Mouse (Mus musculus): Measurements from ENCODE around the gene Plekhn1. TPM values are rescaled to one million over a fixed set of nuclear protein-coding genes. Genes with fewer than 3 reads are reported as not detected.
A peak's percentile ranks its signal among the peaks of the same experiment; 100 is the strongest.

Gene Plekhn1
- 22.5 and 23.9 TPM in 2 replicates for polyA plus RNA-seq (2016; fragmentation: Nextera tagmentation; extraction: Ambion mirVana)

DNA sequence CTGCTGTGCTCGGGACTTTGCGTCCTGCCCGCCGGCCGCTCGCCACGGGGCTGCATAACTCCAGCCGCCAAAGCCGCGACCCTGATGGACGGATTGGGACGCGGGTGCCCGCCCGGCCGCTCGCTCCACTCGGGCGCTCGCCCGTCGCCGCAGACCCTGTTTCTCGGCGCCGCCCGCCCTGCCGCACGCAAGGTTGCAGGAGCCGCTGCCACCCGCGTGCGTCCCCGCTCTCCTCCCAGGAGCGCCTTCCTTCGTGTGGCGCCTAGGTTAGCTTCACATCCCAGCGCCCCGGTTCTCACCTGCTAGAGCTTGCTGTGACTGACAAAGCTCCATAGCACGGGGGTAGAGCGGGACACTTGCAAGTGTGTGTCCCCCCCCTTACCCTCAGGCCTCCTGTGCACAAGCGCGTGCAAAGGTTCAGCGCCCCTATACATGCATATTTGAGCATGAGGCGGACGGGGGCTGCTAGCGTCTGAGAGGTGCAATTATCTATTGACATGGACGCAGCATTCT lies at the start of gene Plekhn1:
Gene Plekhn1, minus strand, starts transcription at position 157 of the 513 bp plus-strand sequence.
- peak within 1 kb of the TSS; percentile 74 for H3K4me3 ChIP-seq
- peaks cover 65% of the 10 kb centered on the region for H3K36me3 ChIP-seq (replicated peaks)
- under 1% methylated on average over 41 of the region's 48 CpGs for WGBS
- DNase-seq (ENCODE audit: low spot score), result peak; percentile 88
- no peaks in the 10 kb centered on the region for H3K9me3 ChIP-seq
- H3K4me1 ChIP-seq, result peaks cover 21% of the 10 kb centered on the region
- H3K27ac ChIP-seq (replicated peaks), result peak within 1 kb of the TSS; percentile 91
- H3K27me3 ChIP-seq (replicated peaks; ENCODE audit: low read depth, poor library complexity, severe bottlenecking), result no peaks in the 10 kb centered on the region

DNA sequence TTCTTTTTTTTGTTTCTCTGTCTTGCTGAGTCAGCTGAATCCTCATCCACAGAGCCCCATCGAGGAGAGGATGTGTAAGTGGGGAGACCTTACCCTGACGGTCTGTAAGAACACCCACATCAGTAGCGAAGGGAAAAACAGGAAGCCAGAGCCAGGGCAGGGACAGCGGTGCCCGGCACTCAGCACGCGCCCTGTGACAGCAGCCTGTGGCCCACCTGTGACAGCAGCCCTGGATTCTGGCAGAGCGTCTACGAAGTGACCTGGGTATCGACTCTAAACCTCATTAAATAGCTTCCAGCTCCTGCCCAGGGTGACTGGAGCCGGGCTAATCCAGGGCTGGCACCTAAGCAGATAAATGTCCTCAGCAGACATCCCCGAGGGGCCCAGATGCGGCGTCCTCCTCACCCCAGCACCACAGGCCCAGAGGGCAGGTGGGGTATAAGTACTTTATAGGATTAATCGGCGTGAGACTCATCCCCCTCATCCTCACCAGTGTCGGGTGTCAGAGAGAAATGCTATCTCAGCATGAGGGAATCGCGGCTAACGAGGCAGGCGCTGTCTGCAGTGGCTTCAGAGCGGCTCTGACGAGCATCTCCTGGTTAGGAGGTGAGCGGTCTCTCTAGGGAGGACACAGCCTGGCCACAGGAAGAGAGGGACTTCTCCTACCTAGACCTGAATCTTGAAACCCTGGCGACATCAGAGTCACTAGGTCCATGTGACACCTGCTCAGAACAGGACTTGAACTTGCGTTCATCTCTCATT lies 20.6 kb upstream of the Plekhn1 start, which contains the start of gene Samd11:
Gene Samd11, minus strand, starts transcription at position 580 of the 762 bp plus-strand sequence.
- 2% methylated on average over 26 of the region's 26 CpGs for WGBS
- no peak within 1 kb of the TSS for H3K27ac ChIP-seq (replicated peaks)
- H3K4me1 ChIP-seq, result peaks cover 17% of the 10 kb centered on the region
- H3K36me3 ChIP-seq (replicated peaks), result 0 out of 2 replicates have a peak, but pooled peaks cover 3% of the 10 kb centered on the region
- DNase-seq (ENCODE audit: low spot score), result peak; percentile 36
- H3K27me3 ChIP-seq (replicated peaks; ENCODE audit: low read depth, poor library complexity, severe bottlenecking), result peaks cover 48% of the 10 kb centered on the region
- peak within 1 kb of the TSS; percentile 39 for H3K4me3 ChIP-seq
- H3K9me3 ChIP-seq, result no peaks in the 10 kb centered on the region

DNA sequence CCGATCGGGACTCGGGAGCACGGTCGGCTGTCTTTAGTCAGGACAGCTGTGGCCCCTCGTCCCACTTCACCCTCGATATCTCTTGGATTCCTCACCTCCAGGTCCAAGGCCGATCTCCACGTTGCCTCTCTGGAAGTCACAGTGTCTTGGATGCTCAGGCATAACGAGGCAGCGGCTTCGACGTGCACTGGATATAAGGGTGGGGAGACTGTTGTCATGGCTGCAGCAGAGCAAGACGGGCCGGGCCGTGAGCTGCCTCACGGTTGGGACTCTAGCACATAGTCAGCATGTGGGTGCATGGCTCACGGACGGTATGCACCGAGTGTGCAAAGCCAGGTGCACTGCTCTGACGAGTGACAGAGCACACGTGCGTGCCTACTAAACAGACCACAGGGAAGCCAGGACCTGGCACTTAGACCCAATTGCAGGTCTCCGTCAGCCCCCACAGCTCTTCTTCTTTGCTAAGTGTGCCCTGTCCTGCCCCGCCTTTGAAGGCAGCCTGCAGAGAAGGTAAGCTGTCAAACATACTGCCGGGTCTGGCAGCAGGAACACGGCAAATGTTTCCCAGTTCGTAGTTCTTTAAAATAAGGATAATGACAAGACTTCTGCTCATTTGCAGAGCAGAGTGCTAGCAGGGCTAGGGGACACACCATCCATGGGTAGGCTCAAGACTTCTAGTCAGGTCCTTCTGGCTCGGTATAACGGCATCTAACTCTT lies 19.9 kb upstream of the Plekhn1 start:
- 1% methylated on average over 30 of the region's 30 CpGs for WGBS
- no peak overlapping the region for H3K27ac ChIP-seq (replicated peaks)

DNA sequence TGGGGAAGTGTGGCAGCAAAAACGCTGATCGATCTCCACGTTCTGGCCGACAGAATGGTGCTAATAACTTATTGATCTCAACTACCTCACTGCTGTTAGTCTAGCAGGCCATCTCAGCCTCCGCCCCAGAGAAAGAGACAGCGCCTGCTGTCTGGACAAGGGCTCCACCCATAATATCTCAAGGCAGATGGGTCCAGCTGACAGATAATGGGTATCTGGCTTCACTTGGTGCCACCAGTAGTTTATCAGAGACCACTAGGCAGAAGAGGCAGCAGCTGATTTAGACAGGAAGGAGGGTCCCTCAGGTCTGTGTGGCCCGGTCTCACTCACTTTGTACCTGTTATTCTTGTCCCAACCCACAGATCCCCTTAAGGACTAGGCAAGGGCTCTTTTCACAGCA lies 18.4 kb upstream of the Plekhn1 start:
- Histone ChIP-seq H3K36me3 (replicated peaks) (peaks cover 23% of the 10 kb centered on the region), H3K4me1 (peaks cover 26% of the 10 kb centered on the region), H3K27ac (replicated peaks) (no peak overlapping the region), H3K9me3 (no peaks in the 10 kb centered on the region), H3K4me3 (no peak overlapping the region), H3K27me3 (replicated peaks; ENCODE audit: low read depth, poor library complexity, severe bottlenecking) (peaks cover 50% of the 10 kb centered on the region)
- WGBS, result 47% methylated on average over 7 of the region's 7 CpGs
- no peak for DNase-seq (ENCODE audit: low spot score)

More for the DNA sequence above, 19.9 kb upstream of the Plekhn1 start:
- no peaks in the 10 kb centered on the region for H3K9me3 ChIP-seq
- H3K4me1 ChIP-seq, result peaks cover 24% of the 10 kb centered on the region
- H3K27me3 ChIP-seq (replicated peaks; ENCODE audit: low read depth, poor library complexity, severe bottlenecking), result peaks cover 50% of the 10 kb centered on the region
- peaks cover 8% of the 10 kb centered on the region for H3K36me3 ChIP-seq (replicated peaks)
- peak overlapping the region; percentile 39 for H3K4me3 ChIP-seq
- DNase-seq (ENCODE audit: low spot score), result peak; percentile 46

DNA sequence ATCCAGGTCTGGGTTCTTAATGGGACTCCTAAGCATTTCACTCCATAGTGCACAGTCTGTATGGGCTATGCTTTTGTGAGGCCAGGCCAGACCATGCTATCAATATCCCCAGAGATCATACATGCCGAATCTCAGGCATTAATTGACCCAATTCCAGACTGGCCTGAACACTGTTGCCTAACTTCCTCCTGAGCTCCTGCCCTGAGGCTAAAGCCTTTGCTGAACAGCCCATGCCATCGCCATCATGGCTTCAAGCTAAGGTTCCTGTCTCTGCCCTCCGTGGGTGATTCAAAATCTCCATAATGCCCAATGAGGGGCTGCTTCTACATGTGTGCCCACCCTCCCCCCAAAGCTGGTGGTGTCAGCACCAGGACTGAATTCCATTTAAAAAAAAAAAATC lies 18.0 kb upstream of the Plekhn1 start:
- WGBS, result 32% methylated on average over 3 of the region's 3 CpGs
- H3K4me1 ChIP-seq, result peaks cover 26% of the 10 kb centered on the region
- H3K36me3 ChIP-seq (replicated peaks), result peaks cover 27% of the 10 kb centered on the region
- DNase-seq (ENCODE audit: low spot score), result no peak
- H3K27me3 ChIP-seq (replicated peaks; ENCODE audit: low read depth, poor library complexity, severe bottlenecking), result peaks cover 50% of the 10 kb centered on the region
- H3K9me3 ChIP-seq, result no peaks in the 10 kb centered on the region
- H3K27ac ChIP-seq (replicated peaks), result no peak overlapping the region; the same call in 1 of the 2 replicates
- 0 out of 2 replicates have a peak overlapping the region, but pooled peaks have one; percentile 11 for H3K4me3 ChIP-seq

DNA sequence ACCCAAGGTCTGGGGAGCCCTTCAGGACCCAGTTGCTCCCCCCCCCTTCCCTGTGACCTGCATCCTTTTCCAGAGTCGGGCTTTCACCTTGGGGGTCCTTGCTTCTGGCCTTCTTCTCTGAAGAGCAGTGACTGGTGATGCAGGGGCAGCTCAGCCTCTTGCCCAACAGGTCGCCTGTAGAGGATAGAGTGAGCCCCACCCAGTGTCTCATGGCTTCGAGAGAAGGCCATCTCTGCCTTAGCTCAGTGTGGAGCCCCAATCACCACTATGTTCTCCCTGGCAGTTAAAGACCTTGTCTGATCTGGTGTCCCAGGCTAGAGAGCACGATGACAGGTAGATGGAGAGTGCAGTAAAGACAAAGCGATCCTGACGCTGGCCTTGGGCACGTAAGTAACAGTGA lies 17.5 kb upstream of the Plekhn1 start:
- Histone ChIP-seq H3K4me1 (peaks cover 26% of the 10 kb centered on the region), H3K4me3 (no peak overlapping the region), H3K27me3 (replicated peaks; ENCODE audit: low read depth, poor library complexity, severe bottlenecking) (peaks cover 50% of the 10 kb centered on the region), H3K9me3 (no peaks in the 10 kb centered on the region), H3K36me3 (replicated peaks) (peaks cover 32% of the 10 kb centered on the region), H3K27ac (replicated peaks) (no peak overlapping the region)
- DNase-seq (ENCODE audit: low spot score), result no peak
- 28% methylated on average over 7 of the region's 7 CpGs for WGBS

DNA sequence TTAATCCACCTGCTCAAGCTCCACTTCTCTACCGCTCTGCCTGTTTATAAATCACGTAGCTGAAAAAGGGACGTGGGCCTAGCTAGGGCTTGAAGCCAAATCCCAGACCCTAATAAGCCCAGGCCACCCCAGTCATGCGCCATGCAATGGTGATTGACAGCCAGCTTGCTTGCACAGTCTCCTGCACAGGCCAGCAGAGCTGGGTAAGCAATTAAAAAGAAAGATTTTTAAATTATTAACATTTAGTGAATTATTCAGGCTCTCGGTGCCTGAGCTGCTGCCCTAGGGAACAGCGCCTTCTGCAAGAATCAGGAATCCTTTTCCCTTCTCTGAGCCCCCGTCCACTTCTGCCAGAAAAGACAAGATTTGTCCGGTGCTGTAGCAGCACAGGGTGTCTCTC lies 16.4 kb upstream of the Plekhn1 start:
- Histone ChIP-seq H3K9me3 (no peaks in the 10 kb centered on the region), H3K27me3 (replicated peaks; ENCODE audit: low read depth, poor library complexity, severe bottlenecking) (peaks cover 50% of the 10 kb centered on the region), H3K36me3 (replicated peaks) (peaks cover 43% of the 10 kb centered on the region), H3K27ac (replicated peaks) (no peak overlapping the region), H3K4me1 (peaks cover 26% of the 10 kb centered on the region), H3K4me3 (no peak overlapping the region)
- WGBS, result 77% methylated on average over 8 of the region's 8 CpGs
- no peak for DNase-seq (ENCODE audit: low spot score)

DNA sequence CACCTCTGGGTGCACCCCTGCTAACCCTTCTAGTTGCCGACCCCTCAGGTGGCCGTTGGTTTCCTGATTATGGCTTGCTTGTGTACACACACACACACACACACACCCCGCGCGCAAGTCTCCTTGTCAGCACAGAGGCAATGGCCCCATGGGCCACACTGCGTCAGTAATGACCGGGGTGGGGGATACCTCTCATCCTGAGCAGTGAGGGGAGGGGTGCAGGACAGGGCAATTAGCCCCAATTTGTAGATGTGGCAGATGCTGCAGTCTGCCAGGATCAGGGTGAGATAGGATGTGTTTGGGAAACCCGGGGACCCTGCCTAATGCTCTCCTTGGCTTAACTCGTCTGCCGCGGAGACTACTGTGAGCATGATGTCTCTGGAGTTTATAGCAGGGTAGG lies 14.9 kb upstream of the Plekhn1 start:
- 70% methylated on average over 11 of the region's 11 CpGs for WGBS
- Histone ChIP-seq H3K4me3 (no peak overlapping the region), H3K36me3 (replicated peaks) (peaks cover 58% of the 10 kb centered on the region), H3K9me3 (no peaks in the 10 kb centered on the region), H3K4me1 (peaks cover 17% of the 10 kb centered on the region), H3K27ac (replicated peaks) (no peak overlapping the region), H3K27me3 (replicated peaks; ENCODE audit: low read depth, poor library complexity, severe bottlenecking) (peaks cover 37% of the 10 kb centered on the region)
- DNase-seq (ENCODE audit: low spot score), result no peak

DNA sequence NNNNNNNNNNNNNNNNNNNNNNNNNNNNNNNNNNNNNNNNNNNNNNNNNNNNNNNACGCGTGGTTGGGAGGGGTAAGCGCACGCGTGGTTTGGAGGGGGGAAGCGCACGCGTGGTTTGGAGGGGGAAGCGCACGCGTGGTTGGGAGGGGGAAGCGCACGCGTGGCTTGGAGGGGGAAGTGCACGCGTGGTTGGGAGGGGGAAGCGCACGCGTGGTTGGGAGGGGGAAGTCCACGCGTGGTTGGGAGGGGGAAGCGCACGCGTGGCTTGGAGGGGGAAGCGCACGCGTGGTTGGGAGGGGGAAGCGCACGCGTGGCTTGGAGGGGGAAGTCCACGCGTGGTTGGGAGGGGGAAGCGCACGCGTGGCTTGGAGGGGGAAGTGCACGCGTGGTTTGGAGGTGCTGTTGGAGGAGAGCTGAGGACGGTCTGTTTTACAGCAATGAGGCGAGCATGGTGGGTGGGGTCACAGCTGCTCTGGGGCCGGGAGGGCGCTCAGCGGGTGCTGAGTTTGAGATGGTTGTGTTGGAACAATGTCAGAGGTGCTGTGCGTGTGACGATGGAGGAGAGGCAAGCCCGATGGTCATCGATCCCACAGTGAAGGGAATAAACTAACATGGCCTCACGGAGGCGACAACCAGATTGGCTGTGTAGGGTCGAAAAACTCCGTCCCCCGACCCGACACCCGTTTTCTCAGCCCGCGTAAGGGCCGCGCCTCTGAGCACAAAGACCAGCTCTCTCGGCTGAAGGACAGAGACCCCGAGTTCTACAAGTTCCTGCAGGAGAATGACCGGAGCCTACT lies 2.2 kb upstream of the Plekhn1 start:
- 24% methylated on average over 58 of the region's 60 CpGs for WGBS
- H3K36me3 ChIP-seq (replicated peaks), result peaks cover 65% of the 10 kb centered on the region
- peak; percentile 54 for DNase-seq (ENCODE audit: low spot score)
- H3K4me1 ChIP-seq, result peaks cover 21% of the 10 kb centered on the region
- H3K27me3 ChIP-seq (replicated peaks; ENCODE audit: low read depth, poor library complexity, severe bottlenecking), result no peaks in the 10 kb centered on the region
- peak overlapping the region; percentile 89 for H3K27ac ChIP-seq (replicated peaks)
- peak overlapping the region; percentile 74 for H3K4me3 ChIP-seq
- no peaks in the 10 kb centered on the region for H3K9me3 ChIP-seq

DNA sequence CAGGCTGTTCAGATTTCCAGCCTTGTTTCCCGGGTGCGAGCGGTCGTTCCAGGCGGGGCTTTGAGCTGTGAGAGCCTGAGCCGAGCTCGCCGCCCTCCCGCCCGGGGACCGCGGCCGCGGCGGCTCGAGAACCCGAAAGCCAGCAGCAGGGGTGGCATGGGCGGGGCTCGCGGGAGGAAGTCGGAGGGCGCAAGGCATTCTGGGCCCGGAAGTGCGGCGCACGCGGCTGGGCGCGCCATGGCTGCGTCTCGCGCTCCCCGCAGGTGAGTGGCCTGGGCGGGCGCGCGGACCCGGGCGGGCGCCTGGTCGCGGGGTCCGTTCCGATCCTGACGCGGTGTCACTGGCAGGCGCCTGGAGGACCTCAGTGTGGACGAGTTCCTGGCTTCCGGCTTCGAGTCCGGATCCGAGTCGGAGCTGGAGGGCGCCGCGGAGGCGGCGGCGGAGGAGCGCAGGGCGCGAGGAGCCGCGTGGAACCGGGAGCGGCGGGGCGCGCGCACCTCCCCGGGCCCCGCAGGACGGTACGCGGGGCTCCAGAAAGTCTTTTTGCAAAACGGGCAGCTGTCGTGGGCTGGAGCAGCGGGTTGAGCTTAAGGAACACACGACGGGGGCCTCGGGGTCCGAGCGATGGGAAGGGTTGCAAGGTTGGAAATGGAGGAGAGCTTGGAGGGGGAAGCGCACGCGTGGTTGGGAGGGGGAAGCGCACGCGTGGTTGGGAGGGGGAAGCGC lies 1.3 kb upstream of the Plekhn1 start, which contains the start of gene Noc2l:
Gene Noc2l, plus strand, starts transcription at position 203 of the 726 bp plus-strand sequence.
- peaks cover 65% of the 10 kb centered on the region for H3K36me3 ChIP-seq (replicated peaks)
- H3K4me3 ChIP-seq, result peak within 1 kb of the TSS; percentile 74
- DNase-seq (ENCODE audit: low spot score), result peak; percentile 96
- peaks cover 21% of the 10 kb centered on the region for H3K4me1 ChIP-seq
- peak within 1 kb of the TSS; percentile 91 for H3K27ac ChIP-seq (replicated peaks)
- WGBS, result under 1% methylated on average over 90 of the region's 90 CpGs
- no peaks in the 10 kb centered on the region for H3K27me3 ChIP-seq (replicated peaks; ENCODE audit: low read depth, poor library complexity, severe bottlenecking)
- no peaks in the 10 kb centered on the region for H3K9me3 ChIP-seq

DNA sequence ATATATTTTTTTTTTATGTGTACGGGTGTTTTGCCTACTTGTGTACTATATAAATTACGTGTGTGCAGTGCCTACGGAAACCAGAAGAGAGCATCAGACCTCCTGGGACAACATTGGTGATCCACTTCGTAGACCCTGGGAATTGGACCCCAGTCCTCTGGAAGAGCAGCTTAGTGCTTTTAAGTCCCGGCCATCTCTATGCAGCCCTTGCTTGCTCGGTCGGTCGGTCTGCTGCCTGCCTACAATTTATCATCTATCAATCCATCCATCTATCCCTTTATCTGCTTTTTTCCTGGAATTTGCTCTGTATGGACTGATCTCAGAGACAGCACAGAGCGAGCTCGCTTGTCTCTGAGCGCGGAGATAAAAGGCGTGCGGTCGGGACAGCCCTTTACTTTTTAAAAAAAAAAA lies 708 bp upstream of the Plekhn1 start:
- Histone ChIP-seq H3K4me3 (peak overlapping the region; percentile 74), H3K4me1 (peaks cover 21% of the 10 kb centered on the region), H3K27ac (replicated peaks) (peak overlapping the region; percentile 89), H3K36me3 (replicated peaks) (peaks cover 65% of the 10 kb centered on the region), H3K27me3 (replicated peaks; ENCODE audit: low read depth, poor library complexity, severe bottlenecking) (no peaks in the 10 kb centered on the region), H3K9me3 (no peaks in the 10 kb centered on the region)
- under 1% methylated on average over 15 of the region's 15 CpGs for WGBS
- peak; percentile 59 for DNase-seq (ENCODE audit: low spot score)

All from embryonic facial prominence, embryonic 10.5 days (tissue).